Mouse (Mus musculus): ENCODE measurements around the gene Rdh1. TPM values are rescaled to one million over a fixed set of nuclear protein-coding genes. Genes with fewer than 3 reads are reported as not detected.
"Not testable (repeated sequence)": the region's sequence is repeated elsewhere in the genome, so short reads cannot be mapped to it uniquely, and the experiment has no call there.

Gene Rdh1
- polyA plus RNA-seq, 1 experiment from 2014 or later = not detected

DNA sequence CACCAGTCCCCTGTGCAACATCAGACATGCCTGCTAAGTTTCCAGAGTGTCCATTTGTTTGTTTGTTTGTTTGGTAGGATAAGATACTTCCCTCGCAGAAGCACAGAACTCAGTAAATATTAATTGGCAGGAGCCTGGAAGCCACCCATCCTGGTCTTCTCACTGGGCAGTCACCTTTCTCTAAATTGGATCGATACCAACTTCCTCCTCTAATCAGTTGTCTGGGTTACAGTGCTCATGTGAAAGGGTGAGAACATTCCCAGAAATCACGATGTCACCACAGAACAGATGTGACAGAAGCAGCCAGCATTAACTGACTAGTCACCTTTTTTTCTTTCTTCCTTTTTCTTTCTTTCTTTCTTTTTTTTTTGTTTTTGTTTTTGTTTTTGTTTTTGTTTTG is 4.3 kb upstream of the Rdh1 start:
- peaks cover 8% of the 10 kb centered on the region for H3K4me1 ChIP-seq (replicated peaks)
- H3K9me3 ChIP-seq = no peaks in the 10 kb centered on the region
- H3K4me3 ChIP-seq = no peak overlapping the region
- DNase-seq (ENCODE audit: low spot score) = no peak
- H3K27ac ChIP-seq = no peak overlapping the region
- no peaks in the 10 kb centered on the region for H3K27me3 ChIP-seq (ENCODE audit: insufficient read depth, poor library complexity, severe bottlenecking)
- H3K36me3 ChIP-seq = no peaks in the 10 kb centered on the region
- WGBS = 87% methylated on average over 3 of the region's 3 CpGs

DNA sequence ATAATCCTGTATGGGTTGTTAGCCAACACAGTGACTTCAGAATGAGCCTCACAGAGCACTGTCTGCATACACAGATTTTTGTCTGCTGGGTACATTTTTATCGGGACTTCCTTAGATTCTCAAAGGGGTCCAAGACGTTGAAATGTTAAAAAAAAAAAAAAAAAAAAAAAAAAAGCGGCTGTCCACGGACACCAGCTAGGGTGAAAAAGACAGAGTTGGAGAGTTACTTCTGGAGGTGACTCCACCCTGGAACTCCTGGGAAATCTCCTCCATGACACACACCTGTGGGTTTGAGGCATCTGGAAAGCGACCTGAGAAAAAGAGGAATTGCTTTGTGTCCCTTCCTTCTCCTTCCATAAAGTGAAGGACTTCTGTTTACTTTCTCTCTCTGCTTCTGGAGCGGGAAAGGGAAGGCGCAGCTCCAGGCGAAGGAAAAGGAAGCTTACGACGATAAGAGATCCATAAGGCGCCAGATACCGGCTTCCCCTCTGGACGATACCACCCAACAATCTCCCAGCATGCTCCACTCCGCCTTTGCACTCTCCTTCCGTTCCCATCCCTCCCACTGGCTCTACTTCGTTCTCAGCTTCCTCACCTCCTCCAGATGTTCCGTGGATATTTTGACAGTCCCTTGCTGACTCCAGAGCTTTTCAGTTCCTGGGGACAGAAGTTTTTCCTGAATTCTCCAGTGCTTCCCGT is 3.6 kb upstream of the Rdh1 start:
- WGBS = 53% methylated on average over 18 of the region's 18 CpGs
- peak overlapping the region; percentile 26 for H3K4me3 ChIP-seq
- H3K9me3 ChIP-seq = no peaks in the 10 kb centered on the region
- no peak for DNase-seq (ENCODE audit: low spot score)
- no peaks in the 10 kb centered on the region for H3K36me3 ChIP-seq
- H3K27me3 ChIP-seq (ENCODE audit: insufficient read depth, poor library complexity, severe bottlenecking) = no peaks in the 10 kb centered on the region
- no peak overlapping the region for H3K27ac ChIP-seq
- peaks cover 6% of the 10 kb centered on the region; the same call in 1 of the 2 replicates for H3K4me1 ChIP-seq (replicated peaks)

DNA sequence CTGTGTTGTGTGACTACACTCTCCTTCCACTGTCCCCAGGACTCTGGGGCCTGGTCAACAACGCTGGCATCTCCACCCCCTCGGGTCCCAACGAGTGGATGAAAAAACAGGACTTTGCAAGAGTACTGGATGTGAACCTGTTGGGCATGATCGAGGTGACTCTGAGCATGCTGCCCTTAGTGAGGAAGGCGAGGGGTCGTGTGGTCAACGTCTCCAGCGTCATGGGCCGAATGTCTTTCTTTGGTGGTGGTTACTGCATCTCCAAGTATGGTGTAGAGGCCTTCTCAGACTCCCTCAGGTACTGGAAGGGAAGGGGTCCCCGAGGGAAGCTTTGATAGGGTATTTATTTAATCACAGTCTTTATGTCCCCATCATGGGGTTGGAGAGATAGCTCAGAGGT is 3.4 kb downstream of the Rdh1 start:
- not testable (repeated sequence) for H3K27ac ChIP-seq; H3K36me3 ChIP-seq; H3K9me3 ChIP-seq; H3K4me3 ChIP-seq; DNase-seq (ENCODE audit: low spot score); H3K4me1 ChIP-seq (replicated peaks); H3K27me3 ChIP-seq (ENCODE audit: insufficient read depth, poor library complexity, severe bottlenecking)
- WGBS = 89% methylated on average over 10 of the region's 10 CpGs

DNA sequence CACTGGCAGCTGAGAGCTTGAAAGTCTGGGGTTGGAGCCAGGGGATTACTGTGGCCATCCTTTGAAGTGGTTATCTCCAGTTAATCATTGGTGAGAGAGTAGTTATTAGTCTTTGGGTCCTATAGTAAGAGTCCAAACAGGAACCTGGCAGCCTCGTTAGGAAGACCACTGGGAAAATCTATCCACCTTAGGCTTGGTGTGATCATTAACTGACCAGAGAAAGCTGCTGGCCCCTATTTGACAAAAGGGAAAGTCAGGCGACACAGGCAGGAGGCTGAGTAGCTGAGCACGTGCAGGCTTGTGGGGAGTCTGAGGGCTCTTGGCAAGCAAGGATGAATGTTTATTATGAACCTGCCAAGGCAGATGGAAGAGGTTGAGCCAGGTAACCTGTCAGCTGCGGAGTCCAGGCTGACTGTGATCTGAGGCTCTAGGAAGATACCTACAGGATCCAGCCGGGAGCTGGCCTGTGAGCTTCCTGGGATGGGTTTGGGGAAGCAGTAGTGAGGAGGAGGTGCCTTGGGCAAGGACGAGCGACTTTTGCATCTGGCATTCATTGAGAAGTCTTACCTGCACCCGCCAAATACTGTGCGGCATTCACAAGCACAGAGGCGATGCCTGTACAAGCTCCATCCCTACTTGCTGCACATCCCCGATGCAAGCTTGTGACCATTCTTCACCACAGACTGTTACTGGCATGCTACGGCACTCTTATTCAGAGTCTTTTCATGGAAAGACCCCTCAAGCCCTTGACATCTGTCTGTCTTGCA is 4.6 kb downstream of the Rdh1 start:
- H3K4me3 ChIP-seq = no peak overlapping the region
- H3K4me1 ChIP-seq (replicated peaks) = no peaks in the 10 kb centered on the region
- no peaks in the 10 kb centered on the region for H3K27me3 ChIP-seq (ENCODE audit: insufficient read depth, poor library complexity, severe bottlenecking)
- no peaks in the 10 kb centered on the region for H3K9me3 ChIP-seq
- no peak for DNase-seq (ENCODE audit: low spot score)
- no peak overlapping the region for H3K27ac ChIP-seq
- WGBS = 79% methylated on average over 12 of the region's 12 CpGs
- no peaks in the 10 kb centered on the region for H3K36me3 ChIP-seq

DNA sequence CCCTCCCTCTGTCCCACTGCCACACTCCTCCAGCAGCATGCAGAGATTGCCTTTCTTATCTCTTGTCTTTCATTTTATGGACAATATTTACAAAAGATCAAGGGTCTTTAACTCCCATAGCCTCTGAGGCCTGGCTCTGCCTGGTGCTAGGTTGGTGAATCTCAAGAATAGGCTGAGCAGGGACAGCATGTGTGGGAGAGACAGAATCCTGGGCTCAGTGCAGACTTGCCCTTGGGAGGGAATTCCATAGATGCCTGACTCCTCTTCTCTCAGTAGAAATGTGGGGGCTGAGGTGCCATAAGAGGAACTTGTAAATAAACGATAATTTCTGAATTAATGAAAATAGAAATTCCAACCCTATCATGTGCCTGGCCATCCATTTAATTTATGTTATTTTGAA is 7.0 kb downstream of the Rdh1 start:
- Histone ChIP-seq H3K9me3 (no peaks in the 10 kb centered on the region), H3K27ac (no peak overlapping the region), H3K36me3 (no peaks in the 10 kb centered on the region), H3K4me1 (replicated peaks) (no peaks in the 10 kb centered on the region), H3K27me3 (ENCODE audit: insufficient read depth, poor library complexity, severe bottlenecking) (no peaks in the 10 kb centered on the region), H3K4me3 (no peak overlapping the region)
- DNase-seq (ENCODE audit: low spot score) = no peak
- WGBS = 85% methylated on average over 1 of the region's 1 CpGs

DNA sequence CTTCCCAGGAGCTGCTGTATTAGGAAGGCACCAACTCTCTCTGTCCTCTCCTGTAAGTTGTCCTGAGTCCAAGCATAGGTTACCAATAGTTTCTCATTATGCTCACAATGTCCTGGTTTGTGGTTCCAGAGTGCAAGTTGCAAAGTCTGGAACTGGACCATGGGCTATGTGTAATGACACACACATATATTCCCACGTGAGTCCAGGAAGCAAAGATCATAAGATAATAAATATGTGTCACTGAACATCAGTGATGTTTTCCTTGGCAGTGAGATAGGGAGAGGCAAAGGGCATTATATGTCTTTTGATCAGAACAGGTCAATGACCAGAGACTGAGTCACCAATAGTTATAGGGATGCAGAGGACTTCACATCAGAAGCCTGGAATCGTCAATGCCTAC is 16.5 kb downstream of the Rdh1 start, which contains the start of gene Rdh9:
Gene Rdh9 (plus strand): TSS at position 376 of the 400 bp plus-strand sequence.
- 77% methylated on average over 2 of the region's 2 CpGs for WGBS
- Histone ChIP-seq H3K4me1 (replicated peaks) (no peaks in the 10 kb centered on the region), H3K4me3 (no peak within 1 kb of the TSS), H3K36me3 (no peaks in the 10 kb centered on the region), H3K27me3 (ENCODE audit: insufficient read depth, poor library complexity, severe bottlenecking) (no peaks in the 10 kb centered on the region), H3K9me3 (no peaks in the 10 kb centered on the region), H3K27ac (no peak within 1 kb of the TSS)
- no peak for DNase-seq (ENCODE audit: low spot score)

DNA sequence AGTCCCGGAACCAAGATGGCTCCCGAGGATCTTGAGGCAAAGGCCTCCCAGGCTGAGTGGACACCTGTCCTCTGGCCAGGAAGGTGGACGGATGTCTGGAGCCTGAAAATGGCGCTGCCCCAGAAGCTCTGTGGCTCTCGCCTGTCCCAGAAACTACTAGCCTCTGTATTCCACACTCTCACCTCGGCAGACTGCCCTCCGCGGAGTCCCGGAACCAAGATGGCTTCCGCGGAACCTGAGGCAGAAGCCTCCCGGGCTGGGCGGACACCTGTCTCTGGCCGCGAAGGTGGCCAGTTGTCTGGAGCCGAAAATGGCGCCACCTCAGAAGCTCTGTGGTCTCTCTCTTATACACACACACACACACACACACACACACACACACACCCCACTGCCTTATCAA is 22.8 kb downstream of the Rdh1 start:
- not testable (repeated sequence) for H3K9me3 ChIP-seq; H3K27ac ChIP-seq; H3K4me1 ChIP-seq (replicated peaks); H3K27me3 ChIP-seq (ENCODE audit: insufficient read depth, poor library complexity, severe bottlenecking); H3K36me3 ChIP-seq; DNase-seq (ENCODE audit: low spot score); H3K4me3 ChIP-seq
- 95% methylated on average over 17 of the region's 17 CpGs for WGBS

DNA sequence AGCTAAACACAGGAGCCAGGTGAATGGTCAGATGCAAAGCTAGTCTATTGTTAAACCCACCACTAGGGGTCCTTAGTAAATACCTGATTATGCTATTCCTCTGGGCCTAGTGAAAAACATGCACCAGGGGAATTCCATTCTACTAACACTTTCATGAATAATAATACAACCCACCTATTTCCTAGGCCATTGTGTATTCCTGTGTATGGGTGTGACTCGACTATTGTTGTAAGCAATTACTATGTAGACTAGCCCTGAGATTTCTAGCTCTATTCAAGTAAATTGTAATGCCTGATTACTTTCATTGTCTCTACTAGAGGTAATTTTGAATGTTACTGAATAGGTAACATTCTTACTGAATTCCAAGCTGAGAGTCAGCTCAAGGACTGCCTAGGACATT is 25.9 kb downstream of the Rdh1 start:
- H3K36me3 ChIP-seq; DNase-seq (ENCODE audit: low spot score); H3K27me3 ChIP-seq (ENCODE audit: insufficient read depth, poor library complexity, severe bottlenecking); H3K4me1 ChIP-seq (replicated peaks); H3K27ac ChIP-seq; H3K9me3 ChIP-seq; H3K4me3 ChIP-seq: not testable (repeated sequence)
- WGBS = 90% methylated on average over 1 of the region's 1 CpGs

DNA sequence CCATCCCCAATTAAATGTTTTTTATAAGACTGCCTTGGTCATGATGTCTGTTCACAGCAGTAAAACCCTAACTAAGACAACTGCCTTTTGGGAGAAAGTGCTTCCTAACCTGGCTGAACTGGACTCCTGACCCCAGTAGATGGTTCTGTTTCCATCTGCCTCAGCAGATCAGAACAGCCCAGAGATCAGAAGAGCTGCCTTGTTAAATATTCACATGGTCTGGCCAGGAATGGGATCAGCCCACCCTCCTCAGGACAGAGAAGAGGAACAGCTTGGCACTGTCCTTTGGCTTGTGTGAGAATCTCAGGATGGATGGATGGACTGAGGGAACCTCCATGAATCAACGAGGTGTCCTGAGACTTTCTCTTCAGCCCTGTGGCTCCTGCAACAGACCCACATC is 39.8 kb downstream of the Rdh1 start:
- H3K27ac ChIP-seq = no peak overlapping the region
- 68% methylated on average over 1 of the region's 1 CpGs for WGBS
- H3K4me3 ChIP-seq = no peak overlapping the region
- no peak for DNase-seq (ENCODE audit: low spot score)
- no peaks in the 10 kb centered on the region for H3K27me3 ChIP-seq (ENCODE audit: insufficient read depth, poor library complexity, severe bottlenecking)
- H3K36me3 ChIP-seq = no peaks in the 10 kb centered on the region
- H3K4me1 ChIP-seq (replicated peaks) = no peaks in the 10 kb centered on the region
- no peaks in the 10 kb centered on the region for H3K9me3 ChIP-seq

DNA sequence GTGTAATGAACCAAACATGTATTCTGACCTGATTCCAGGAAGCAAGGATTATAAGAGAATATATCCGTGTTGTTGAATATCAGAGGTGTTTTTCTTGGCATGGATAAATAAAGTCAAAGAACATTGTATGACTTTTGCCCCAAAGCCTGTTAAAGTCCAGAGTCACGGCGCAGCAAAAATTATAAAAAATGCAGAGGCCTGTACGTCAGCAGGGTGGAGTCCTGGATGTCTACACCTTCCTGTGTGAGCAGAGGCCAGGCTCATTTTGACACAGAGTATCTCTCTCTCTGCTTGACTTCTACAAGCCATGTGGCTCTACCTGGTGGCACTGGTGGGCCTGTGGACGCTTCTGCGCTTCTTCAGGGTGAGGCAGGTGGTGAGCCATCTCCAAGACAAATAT is 41.4 kb downstream of the Rdh1 start, which contains the start of gene Rdh16:
Gene Rdh16 (plus strand): TSS at position 262 of the 400 bp plus-strand sequence.
- DNase-seq (ENCODE audit: low spot score) = no peak
- no peaks in the 10 kb centered on the region for H3K36me3 ChIP-seq
- no peaks in the 10 kb centered on the region for H3K9me3 ChIP-seq
- H3K4me3 ChIP-seq = no peak within 1 kb of the TSS
- no peaks in the 10 kb centered on the region for H3K27me3 ChIP-seq (ENCODE audit: insufficient read depth, poor library complexity, severe bottlenecking)
- 89% methylated on average over 6 of the region's 6 CpGs for WGBS
- H3K4me1 ChIP-seq (replicated peaks) = no peaks in the 10 kb centered on the region
- no peak within 1 kb of the TSS for H3K27ac ChIP-seq

DNA sequence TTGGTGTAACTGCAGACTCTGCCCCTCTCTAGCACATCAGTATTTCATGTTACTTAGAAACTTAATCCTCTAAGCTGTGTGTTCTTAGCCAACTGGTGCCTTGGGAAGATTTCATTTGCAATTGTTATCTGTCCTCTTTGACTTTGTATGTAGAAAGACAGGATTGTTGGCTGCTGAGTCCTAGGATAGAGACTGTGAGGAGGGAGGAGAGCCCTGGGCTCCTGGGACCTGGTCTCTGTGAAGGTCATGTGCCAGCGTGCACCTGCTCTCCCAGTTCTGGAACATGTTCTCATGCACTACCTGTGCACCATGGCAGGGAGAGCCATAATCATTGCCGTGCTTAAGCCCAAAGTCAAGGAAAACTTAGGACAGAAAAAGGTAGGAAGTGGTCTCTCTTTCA is 42.1 kb downstream of the Rdh1 start:
- no peak for DNase-seq (ENCODE audit: low spot score)
- Histone ChIP-seq H3K4me3 (no peak overlapping the region), H3K4me1 (replicated peaks) (no peaks in the 10 kb centered on the region), H3K27ac (no peak overlapping the region), H3K36me3 (no peaks in the 10 kb centered on the region), H3K9me3 (no peaks in the 10 kb centered on the region), H3K27me3 (ENCODE audit: insufficient read depth, poor library complexity, severe bottlenecking) (no peaks in the 10 kb centered on the region)
- 96% methylated on average over 2 of the region's 2 CpGs for WGBS

DNA sequence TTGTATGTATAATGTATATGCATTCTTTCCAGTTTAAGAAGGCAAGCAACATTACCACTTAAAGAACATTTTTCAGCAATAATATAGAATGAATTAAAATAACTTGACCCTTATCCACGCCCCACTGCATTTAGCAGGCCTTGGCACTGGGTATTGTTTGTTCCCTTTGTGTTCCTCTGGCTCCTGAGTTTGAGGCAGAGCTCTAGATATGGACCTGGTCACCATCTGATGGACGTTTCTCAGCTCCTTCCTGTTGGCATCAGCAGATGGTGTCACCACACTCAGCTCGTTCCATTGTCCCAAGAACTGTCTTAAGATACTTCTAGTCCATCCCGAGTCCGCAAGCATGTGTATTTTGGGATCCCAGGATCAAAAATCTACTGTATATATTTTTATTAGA is 42.7 kb downstream of the Rdh1 start:
- no peak for DNase-seq (ENCODE audit: low spot score)
- Histone ChIP-seq H3K9me3 (no peaks in the 10 kb centered on the region), H3K27me3 (ENCODE audit: insufficient read depth, poor library complexity, severe bottlenecking) (no peaks in the 10 kb centered on the region), H3K27ac (no peak overlapping the region), H3K4me3 (no peak overlapping the region), H3K4me1 (replicated peaks) (no peaks in the 10 kb centered on the region), H3K36me3 (no peaks in the 10 kb centered on the region)
- 84% methylated on average over 5 of the region's 5 CpGs for WGBS

DNA sequence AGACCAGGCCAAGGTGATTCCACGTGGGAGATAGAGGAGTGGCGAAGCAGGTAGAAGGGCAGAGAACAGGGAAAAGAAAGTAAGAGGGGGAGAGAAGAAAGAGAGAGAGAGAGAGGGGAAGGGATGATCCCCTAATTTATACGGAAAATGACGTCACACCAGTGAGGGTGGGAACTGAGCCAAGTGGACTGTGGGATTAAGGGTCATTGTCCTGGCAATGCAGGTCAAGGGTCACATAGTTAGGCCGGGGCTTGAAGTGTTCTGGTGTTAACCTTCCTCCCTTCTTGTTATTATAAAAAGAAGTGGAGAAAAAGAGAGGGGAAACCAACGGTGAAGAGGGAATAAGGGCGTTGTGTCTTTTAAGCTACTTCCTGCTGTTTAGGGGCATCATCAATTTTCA is 44.9 kb downstream of the Rdh1 start:
- no peaks in the 10 kb centered on the region for H3K9me3 ChIP-seq
- 56% methylated on average over 7 of the region's 7 CpGs for WGBS
- no peaks in the 10 kb centered on the region for H3K27me3 ChIP-seq (ENCODE audit: insufficient read depth, poor library complexity, severe bottlenecking)
- no peak overlapping the region for H3K27ac ChIP-seq
- H3K4me1 ChIP-seq (replicated peaks) = no peaks in the 10 kb centered on the region
- DNase-seq (ENCODE audit: low spot score) = no peak
- no peaks in the 10 kb centered on the region for H3K36me3 ChIP-seq
- no peak overlapping the region for H3K4me3 ChIP-seq

Measured in hindbrain, embryonic 10.5 days (tissue).